Mouse (Mus musculus): ENCODE measurements around the gene Mapkap1. TPM values are rescaled to one million over a fixed set of nuclear protein-coding genes. Genes with fewer than 3 reads are reported as not detected.
"Not testable (repeated sequence)": the region's sequence is repeated elsewhere in the genome, so short reads cannot be mapped to it uniquely, and the experiment has no call there.

The Mapkap1 gene
- polyA plus RNA-seq, 1 experiment from 2014 or later = 110 TPM

GRCm38 (mm10) chr2:34448756-34449155 lies 42.2 kb downstream of the Mapkap1 start:
- no peaks in the 10 kb centered on the region for H3K9me3 ChIP-seq
- no peak overlapping the region for H3K27ac ChIP-seq
- 46% methylated on average over 4 of the region's 4 CpGs for WGBS
- ATAC-seq (ENCODE audit: low FRiP score) = no peak
- H3K4me2 ChIP-seq = no peak overlapping the region
- peaks cover 4% of the 10 kb centered on the region; the same call in 1 of the 2 replicates for H3K36me3 ChIP-seq (replicated peaks)
- H3K27me3 ChIP-seq = no peaks in the 10 kb centered on the region
- H3K9ac ChIP-seq = no peak overlapping the region
- no peak overlapping the region for H3K4me3 ChIP-seq (replicated peaks)
- H3K4me1 ChIP-seq = peaks cover 11% of the 10 kb centered on the region; the same call in 1 of the 2 replicates

GRCm38 (mm10) chr2:34462490-34462889 lies 55.9 kb downstream of the Mapkap1 start:
- Histone ChIP-seq H3K36me3 (replicated peaks) (no peaks in the 10 kb centered on the region; the same call in 1 of the 2 replicates), H3K27me3 (no peaks in the 10 kb centered on the region), H3K4me2 (no peak overlapping the region), H3K4me3 (replicated peaks) (no peak overlapping the region), H3K27ac (no peak overlapping the region), H3K9me3 (no peaks in the 10 kb centered on the region), H3K4me1 (no peaks in the 10 kb centered on the region), H3K9ac (no peak overlapping the region)
- 81% methylated on average over 3 of the region's 3 CpGs for WGBS
- no peak for ATAC-seq (ENCODE audit: low FRiP score)

DNA sequence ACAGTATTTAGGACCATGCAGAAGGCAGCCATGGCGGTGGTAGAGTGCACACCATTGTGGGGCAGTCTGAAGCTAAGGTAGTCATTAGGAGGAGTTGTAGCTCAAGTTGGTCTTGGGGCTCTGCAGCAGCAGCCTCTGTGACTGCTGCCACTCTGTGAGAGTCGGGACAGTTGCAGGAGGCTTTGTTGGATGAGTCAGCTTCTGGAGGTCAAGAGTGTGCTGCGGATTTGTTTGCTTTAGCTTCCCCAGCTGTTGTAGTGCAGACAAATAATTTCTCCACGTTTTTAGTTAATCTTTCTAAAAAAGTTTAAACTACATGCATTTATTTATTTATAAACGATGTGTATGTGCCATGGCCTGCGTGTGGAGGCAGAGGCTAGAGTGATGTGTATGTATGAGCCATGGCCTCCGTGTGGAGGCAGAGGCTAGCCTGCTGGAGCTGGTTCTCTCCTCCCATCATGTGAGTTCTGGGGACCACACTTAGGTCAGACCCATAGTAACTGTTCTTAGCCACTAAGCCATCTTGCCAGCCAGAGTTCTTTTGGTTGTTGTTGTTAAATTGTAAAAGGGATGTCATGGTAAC lies 62.1 kb downstream of the Mapkap1 start:
- WGBS = 83% methylated on average over 7 of the region's 7 CpGs
- Histone ChIP-seq H3K27me3 (no peaks in the 10 kb centered on the region), H3K9me3 (no peaks in the 10 kb centered on the region)

DNA sequence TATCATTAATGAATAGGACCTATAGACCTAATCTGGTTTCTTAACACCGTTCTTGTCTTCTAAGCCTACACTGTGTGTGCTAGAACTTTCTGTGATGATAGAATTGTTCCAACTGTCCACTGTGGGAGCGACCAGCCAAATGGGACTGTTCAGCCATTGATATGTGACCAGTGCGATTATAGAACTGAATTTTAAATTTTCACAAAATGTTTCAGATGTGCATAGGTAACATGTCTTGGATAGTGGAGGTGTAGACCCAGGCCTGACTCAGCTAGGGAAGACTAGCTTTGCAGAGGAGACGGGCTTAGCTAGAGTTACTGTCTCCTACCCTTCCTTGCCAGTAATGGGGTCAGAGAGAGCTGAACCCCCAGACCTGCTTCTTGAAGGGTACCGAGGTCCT lies 62.8 kb downstream of the Mapkap1 start:
- H3K9ac ChIP-seq = no peak overlapping the region

More for the DNA sequence above, 62.1 kb downstream of the Mapkap1 start:
- no peak overlapping the region for H3K27ac ChIP-seq
- H3K36me3 ChIP-seq (replicated peaks) = no peaks in the 10 kb centered on the region
- no peak overlapping the region for H3K4me3 ChIP-seq (replicated peaks)
- H3K9ac ChIP-seq = no peak overlapping the region
- ATAC-seq (ENCODE audit: low FRiP score) = no peak
- peaks cover 5% of the 10 kb centered on the region; the same call in 1 of the 2 replicates for H3K4me1 ChIP-seq
- H3K4me2 ChIP-seq = no peak overlapping the region

GRCm38 (mm10) chr2:34473775-34474174 lies 67.2 kb downstream of the Mapkap1 start:
- Histone ChIP-seq H3K4me1 (no peaks in the 10 kb centered on the region; the same call in 1 of the 2 replicates), H3K27ac (no peak overlapping the region), H3K4me3 (replicated peaks) (no peak overlapping the region), H3K9ac (no peak overlapping the region), H3K4me2 (no peak overlapping the region), H3K36me3 (replicated peaks) (no peaks in the 10 kb centered on the region), H3K27me3 (no peaks in the 10 kb centered on the region), H3K9me3 (no peaks in the 10 kb centered on the region)
- 78% methylated on average over 3 of the region's 3 CpGs for WGBS
- no peak for ATAC-seq (ENCODE audit: low FRiP score)

More for the DNA sequence above, 62.8 kb downstream of the Mapkap1 start:
- H3K27ac ChIP-seq = no peak overlapping the region
- no peaks in the 10 kb centered on the region for H3K9me3 ChIP-seq
- no peak overlapping the region for H3K4me3 ChIP-seq (replicated peaks)
- H3K4me1 ChIP-seq = peaks cover 5% of the 10 kb centered on the region; the same call in 1 of the 2 replicates
- no peaks in the 10 kb centered on the region for H3K27me3 ChIP-seq
- H3K4me2 ChIP-seq = no peak overlapping the region
- 96% methylated on average over 5 of the region's 5 CpGs for WGBS
- no peak for ATAC-seq (ENCODE audit: low FRiP score)
- no peaks in the 10 kb centered on the region for H3K36me3 ChIP-seq (replicated peaks)

- no peaks in the 10 kb centered on the region for H3K27me3 ChIP-seq
- H3K4me1 ChIP-seq = peaks cover 11% of the 10 kb centered on the region
- H3K9me3 ChIP-seq = no peaks in the 10 kb centered on the region
- WGBS = 26% methylated on average over 4 of the region's 4 CpGs
- peak overlapping the region; percentile 14; the same call in 1 of the 2 replicates for H3K27ac ChIP-seq
- H3K36me3 ChIP-seq (replicated peaks) = no peaks in the 10 kb centered on the region
- H3K4me2 ChIP-seq = no peak overlapping the region
- peak; percentile 49; the same call in 1 of the 2 replicates for ATAC-seq (ENCODE audit: low FRiP score)
- no peak overlapping the region for H3K9ac ChIP-seq
- no peak overlapping the region for H3K4me3 ChIP-seq (replicated peaks)
Observed at GRCm38 (mm10) chr2:34481401-34481800, 74.8 kb downstream of the Mapkap1 start.

- ATAC-seq (ENCODE audit: low FRiP score) = no peak
- Histone ChIP-seq H3K9ac (no peak overlapping the region), H3K4me1 (peaks cover 11% of the 10 kb centered on the region), H3K36me3 (replicated peaks) (no peaks in the 10 kb centered on the region), H3K4me3 (replicated peaks) (no peak overlapping the region), H3K27ac (no peak overlapping the region), H3K9me3 (no peaks in the 10 kb centered on the region), H3K27me3 (no peaks in the 10 kb centered on the region), H3K4me2 (no peak overlapping the region)
- 60% methylated on average over 3 of the region's 3 CpGs for WGBS
Observed at GRCm38 (mm10) chr2:34482102-34482501, 75.5 kb downstream of the Mapkap1 start.

- no peaks in the 10 kb centered on the region for H3K36me3 ChIP-seq (replicated peaks)
- WGBS = 79% methylated on average over 3 of the region's 3 CpGs
- no peak for ATAC-seq (ENCODE audit: low FRiP score)
- H3K27ac ChIP-seq = no peak overlapping the region
- H3K4me1 ChIP-seq = peaks cover 11% of the 10 kb centered on the region
- no peaks in the 10 kb centered on the region for H3K27me3 ChIP-seq
- no peak overlapping the region for H3K9ac ChIP-seq
- no peak overlapping the region for H3K4me3 ChIP-seq (replicated peaks)
- H3K9me3 ChIP-seq = no peaks in the 10 kb centered on the region
- H3K4me2 ChIP-seq = no peak overlapping the region
Observed at GRCm38 (mm10) chr2:34482531-34482930, 76.0 kb downstream of the Mapkap1 start.

DNA sequence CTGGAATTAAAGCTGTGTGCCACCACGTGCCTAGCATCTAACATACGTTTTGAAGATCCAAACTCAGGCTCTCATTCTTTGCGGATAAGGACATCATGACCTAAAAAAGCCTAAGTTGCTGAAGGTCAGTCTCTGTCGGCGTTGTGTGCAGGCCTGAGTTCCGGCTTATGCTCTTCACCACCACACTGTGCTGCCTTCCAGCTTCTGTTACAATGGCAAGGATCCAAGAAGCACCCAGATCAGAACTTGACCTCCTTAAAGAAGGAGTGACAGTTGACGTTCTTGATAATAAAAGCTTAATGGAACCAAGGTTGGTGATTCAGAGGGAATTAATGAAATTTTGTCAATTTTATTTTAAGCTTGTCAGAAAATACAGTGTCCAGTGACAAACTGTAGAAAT lies 80.7 kb downstream of the Mapkap1 start:
- Histone ChIP-seq H3K36me3 (replicated peaks) (no peaks in the 10 kb centered on the region), H3K4me1 (no peaks in the 10 kb centered on the region), H3K27ac (no peak overlapping the region), H3K4me2 (no peak overlapping the region), H3K4me3 (replicated peaks) (no peak overlapping the region), H3K9me3 (no peaks in the 10 kb centered on the region), H3K9ac (no peak overlapping the region), H3K27me3 (no peaks in the 10 kb centered on the region)
- WGBS = 89% methylated on average over 7 of the region's 7 CpGs
- no peak for ATAC-seq (ENCODE audit: low FRiP score)

- Histone ChIP-seq H3K27ac (no peak overlapping the region; the same call in 1 of the 2 replicates), H3K4me3 (replicated peaks) (no peak overlapping the region), H3K4me1 (no peaks in the 10 kb centered on the region), H3K4me2 (no peak overlapping the region), H3K36me3 (replicated peaks) (peaks cover 3% of the 10 kb centered on the region; the same call in 1 of the 2 replicates), H3K27me3 (no peaks in the 10 kb centered on the region), H3K9me3 (no peaks in the 10 kb centered on the region), H3K9ac (no peak overlapping the region)
- ATAC-seq (ENCODE audit: low FRiP score) = no peak
- WGBS = 31% methylated on average over 3 of the region's 3 CpGs
Observed at GRCm38 (mm10) chr2:34503975-34504730, 97.6 kb downstream of the Mapkap1 start.

DNA sequence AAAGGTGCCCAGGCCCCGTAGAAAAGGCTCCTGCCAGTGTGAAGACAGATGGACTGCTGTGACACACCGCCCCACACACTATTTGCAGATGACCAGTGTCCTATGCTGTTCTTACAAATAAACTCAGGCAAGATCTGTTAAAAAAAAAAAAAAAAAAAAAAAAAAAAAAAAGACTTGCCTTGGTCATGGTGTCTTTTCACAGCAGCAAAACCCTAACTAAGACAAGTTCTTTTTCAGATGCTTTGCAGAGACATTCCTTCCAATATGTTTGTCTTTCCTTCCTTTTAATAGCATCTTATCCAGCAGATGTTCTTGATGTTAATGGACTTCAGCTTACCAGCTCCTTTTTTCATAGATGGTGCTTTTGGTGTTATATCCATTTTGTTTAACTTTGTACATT lies 99.6 kb downstream of the Mapkap1 start:
- not testable (repeated sequence) for ATAC-seq (ENCODE audit: low FRiP score); H3K36me3 ChIP-seq (replicated peaks); H3K27ac ChIP-seq; H3K27me3 ChIP-seq; H3K9ac ChIP-seq; H3K4me1 ChIP-seq; H3K4me3 ChIP-seq (replicated peaks); H3K9me3 ChIP-seq; H3K4me2 ChIP-seq
- WGBS = 90% methylated on average over 2 of the region's 2 CpGs

GRCm38 (mm10) chr2:34509856-34510255 lies 103.3 kb downstream of the Mapkap1 start:
- Histone ChIP-seq H3K4me3 (replicated peaks) (no peak overlapping the region), H3K9me3 (no peaks in the 10 kb centered on the region), H3K4me1 (0 out of 2 replicates have a peak, but pooled peaks cover 2% of the 10 kb centered on the region), H3K27me3 (no peaks in the 10 kb centered on the region), H3K36me3 (replicated peaks) (no peaks in the 10 kb centered on the region; the same call in 1 of the 2 replicates), H3K9ac (no peak overlapping the region), H3K4me2 (no peak overlapping the region), H3K27ac (no peak overlapping the region)
- ATAC-seq (ENCODE audit: low FRiP score) = no peak
- WGBS = 94% methylated on average over 5 of the region's 5 CpGs

Data from forebrain, embryonic 12.5 days (tissue).